Comparison of ENCODE assay signal across 8 mouse cellular contexts in genomic region chr9:106349075-106349474, GRCm38 (mm10). TPM values are rescaled to one million over a fixed set of nuclear protein-coding genes. Genes with fewer than 3 reads are reported as not detected.
A peak's percentile ranks its signal among the peaks of the same experiment; 100 is the strongest.
DNase-seq lines count a peak whose midpoint lies in the region; ATAC-seq and TF ChIP-seq lines count a peak whose summit lies in the region.

No protein-coding gene starts in this region.

- no peaks in the 10 kb centered on the region for H3K36me3 ChIP-seq in embryonic facial prominence, embryonic 11.5 days (replicated peaks; ENCODE audit: control insufficient read depth, insufficient read depth, low read depth, low read length)
- H3K36me3 ChIP-seq in hindbrain, postnatal 0 days (ENCODE audit: insufficient read depth, low read length): no peaks in the 10 kb centered on the region
- H3K36me3 ChIP-seq in lung, embryonic 16.5 days (ENCODE audit: control insufficient read depth, insufficient read depth, low read length): no peaks in the 10 kb centered on the region

- no peak overlapping the region for H3K4me2 ChIP-seq in embryonic facial prominence, embryonic 11.5 days (ENCODE audit: low read depth, low read length)
- no peak overlapping the region for H3K4me2 ChIP-seq in hindbrain, postnatal 0 days (ENCODE audit: low read depth, low read length)
- H3K4me2 ChIP-seq in lung, embryonic 16.5 days (ENCODE audit: low read depth, low read length): no peak overlapping the region

- H3K27ac ChIP-seq in embryonic facial prominence, embryonic 11.5 days (replicated peaks; ENCODE audit: low read depth, low read length): 0 out of 2 replicates have a peak overlapping the region, but pooled peaks have one; percentile 20
- H3K27ac ChIP-seq in hindbrain, postnatal 0 days: no peak overlapping the region
- H3K27ac ChIP-seq in lung, embryonic 16.5 days (ENCODE audit: low read length): no peak overlapping the region

- no peaks in the 10 kb centered on the region for H3K27me3 ChIP-seq in embryonic facial prominence, embryonic 11.5 days (ENCODE audit: control insufficient read depth, insufficient read depth, low read length)
- no peaks in the 10 kb centered on the region for H3K27me3 ChIP-seq in hindbrain, postnatal 0 days (ENCODE audit: insufficient read depth, low read length)
- no peaks in the 10 kb centered on the region for H3K27me3 ChIP-seq in lung, embryonic 16.5 days (ENCODE audit: control insufficient read depth, insufficient read depth, low read depth, low read length)

- H3K9me3 ChIP-seq in embryonic facial prominence, embryonic 11.5 days (replicated peaks; ENCODE audit: control insufficient read depth, low read length): no peaks in the 10 kb centered on the region
- H3K9me3 ChIP-seq in hindbrain, postnatal 0 days (ENCODE audit: low read length): no peaks in the 10 kb centered on the region
- no peaks in the 10 kb centered on the region for H3K9me3 ChIP-seq in lung, embryonic 16.5 days (ENCODE audit: control insufficient read depth, low read length)

- DNase-seq in layer of hippocampus, adult 11-12 months (ENCODE audit: low spot score): peak; percentile 65
- DNase-seq in layer of hippocampus, adult 9-10 months (ENCODE audit: low spot score): no peak
- DNase-seq in NIH3T3 (ENCODE audit: low read depth): peak; percentile 59
- DNase-seq in embryonic facial prominence, embryonic 11.5 days (ENCODE audit: low spot score): peak; percentile 62
- DNase-seq in hindbrain, postnatal 0 days (ENCODE audit: low spot score): peak; percentile 63
- DNase-seq in testis, postnatal 10 days (ENCODE audit: low spot score): peak; percentile 71
- no peak for DNase-seq in spleen, postnatal 14 days (ENCODE audit: low spot score in 2 of 2)

- WGBS in embryonic facial prominence, embryonic 11.5 days: 48% methylated on average over 2 of the region's 2 CpGs
- WGBS in hindbrain, postnatal 0 days: 73% methylated on average over 2 of the region's 2 CpGs
- WGBS in lung, embryonic 16.5 days: 37% methylated on average over 2 of the region's 2 CpGs

- H3K4me1 ChIP-seq in embryonic facial prominence, embryonic 11.5 days (ENCODE audit: control insufficient read depth, insufficient read depth, low read length): peaks cover 6% of the 10 kb centered on the region
- no peaks in the 10 kb centered on the region for H3K4me1 ChIP-seq in hindbrain, postnatal 0 days (ENCODE audit: insufficient read depth, low read length)
- peaks cover 12% of the 10 kb centered on the region for H3K4me1 ChIP-seq in lung, embryonic 16.5 days (replicated peaks; ENCODE audit: control insufficient read depth, insufficient read depth, low read length)

- 0 out of 2 replicates have a peak overlapping the region, but pooled peaks have one; percentile 25 for H3K9ac ChIP-seq in embryonic facial prominence, embryonic 11.5 days (replicated peaks; ENCODE audit: low read length)
- H3K9ac ChIP-seq in hindbrain, postnatal 0 days (replicated peaks; ENCODE audit: low read length): no peak overlapping the region
- H3K9ac ChIP-seq in lung, embryonic 16.5 days (ENCODE audit: low read length): 0 out of 2 replicates have a peak overlapping the region, but pooled peaks have one; percentile 21

- ATAC-seq in embryonic facial prominence, embryonic 11.5 days (replicated peaks; ENCODE audit: insufficient number of reproducible peaks, low FRiP score, low TSS enrichment, low read depth): 0 out of 2 replicates have a peak, but pooled peaks have one; percentile 49
- peak; percentile 70 for ATAC-seq in hindbrain, postnatal 0 days
- peak; percentile 57 for ATAC-seq in lung, embryonic 16.5 days (ENCODE audit: low read depth)

- TF ChIP-seq CTCF in hindbrain, postnatal 0 days (IDR thresholded peaks at IDR 0.05; ENCODE audit: low read depth): peak; percentile 68

- H3K4me3 ChIP-seq in embryonic facial prominence, embryonic 11.5 days (ENCODE audit: low read depth, low read length): no peak overlapping the region
- no peak overlapping the region for H3K4me3 ChIP-seq in hindbrain, postnatal 0 days (ENCODE audit: low read length)
- no peak overlapping the region for H3K4me3 ChIP-seq in lung, embryonic 16.5 days (ENCODE audit: low read length)

RNA-seq across cellular contexts. Expression of gene Dusp7, which starts 19.4 kb away (rescaled TPM):
- 52.2 and 55.1 TPM in 2 replicates for polyA plus RNA-seq in embryonic facial prominence, embryonic 11.5 days (2014; fragmentation: Nextera tagmentation; extraction: Ambion mirVana)
- total RNA-seq in hindbrain, postnatal 0 days (2014; rRNA removed): 56.0 and 66.4 TPM in 2 replicates
- polyA plus RNA-seq in hindbrain, postnatal 0 days (2015; fragmentation: Nextera tagmentation; extraction: Ambion mirVana): 12.7 and 13.7 TPM in 2 replicates
- 12.9 and 13.7 TPM in 2 replicates for polyA plus RNA-seq in lung, embryonic 16.5 days (2015; fragmentation: Nextera tagmentation; extraction: Ambion mirVana)

Comparison
In these comparisons a context has a peak if more than half of its experiments do, and no peak if none do; other contexts are left out.
1. DNase-seq: peak in layer of hippocampus, adult 11-12 months (single experiment), NIH3T3 (single experiment), embryonic facial prominence, embryonic 11.5 days (single experiment), hindbrain, postnatal 0 days (single experiment) and testis, postnatal 10 days (single experiment); none in layer of hippocampus, adult 9-10 months (single experiment) and spleen, postnatal 14 days (0 of 2).
2. Peak in every context shown above with its lines, with median percentiles within 50 percentile points of each other: ATAC-seq.